Mouse (Mus musculus): ENCODE data around the gene Slc35d2.

Slc35d2 gene

DNA sequence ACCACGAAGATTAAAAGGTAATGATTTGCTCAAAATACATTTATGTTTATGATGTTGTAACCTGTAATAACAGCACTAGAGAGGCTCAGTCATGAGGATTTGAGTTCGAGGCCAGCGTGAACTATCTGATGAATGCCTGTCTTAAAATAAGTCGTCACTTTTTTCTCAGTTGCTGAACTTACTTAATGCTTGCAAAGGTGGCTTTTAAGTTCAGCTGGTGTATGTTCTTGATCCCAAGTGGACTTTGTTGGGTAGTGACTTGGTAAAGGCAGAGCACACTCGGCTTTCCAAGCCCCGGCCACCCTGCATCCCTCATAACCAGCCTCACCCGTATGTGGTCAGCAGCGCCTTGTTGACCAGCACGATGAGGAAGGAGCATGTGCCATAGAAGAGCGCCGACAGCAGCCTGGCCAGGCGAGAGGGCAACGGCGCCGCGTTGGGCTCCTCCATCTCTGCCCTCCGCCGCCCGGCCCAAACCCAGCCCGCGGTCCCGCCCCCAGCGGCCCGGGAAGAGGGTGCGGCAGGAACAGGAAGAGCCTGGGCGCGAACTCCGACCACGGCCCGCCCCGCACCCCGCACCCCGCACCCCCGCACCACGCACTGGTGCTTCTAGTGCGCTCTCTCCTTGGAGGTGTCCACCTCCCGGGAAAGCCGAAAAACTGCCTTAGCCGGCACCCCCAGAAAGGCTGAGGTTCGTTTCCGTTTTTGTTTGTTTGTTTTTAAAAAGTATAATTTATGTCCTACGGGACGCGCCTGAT, at the start of gene Slc35d2:
Gene Slc35d2 (minus strand): TSS at position 511 of the 758 bp plus-strand sequence.
- DNase-seq: peak; percentile 73

DNA sequence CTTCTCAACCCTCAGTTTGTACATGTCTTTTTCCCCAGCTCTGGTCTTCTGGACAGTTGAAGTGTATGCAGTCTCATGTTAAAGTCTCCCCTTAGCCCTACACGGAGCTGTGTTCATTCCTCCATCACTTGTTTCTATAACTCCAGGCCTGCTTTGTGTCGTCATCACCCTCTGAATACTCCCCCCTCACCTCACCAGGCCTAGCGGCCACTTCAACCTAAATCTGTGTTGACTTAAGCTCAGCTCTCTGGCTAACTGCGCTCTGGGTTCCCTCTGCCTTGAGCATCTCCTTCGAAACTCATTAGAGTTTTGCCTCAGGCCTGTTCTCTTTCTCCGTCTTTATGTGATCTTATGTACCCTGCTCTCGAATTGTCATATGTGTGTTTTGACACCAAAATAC, 48.8 kb upstream of the Slc35d2 start:
- DNase-seq: no peak

DNA sequence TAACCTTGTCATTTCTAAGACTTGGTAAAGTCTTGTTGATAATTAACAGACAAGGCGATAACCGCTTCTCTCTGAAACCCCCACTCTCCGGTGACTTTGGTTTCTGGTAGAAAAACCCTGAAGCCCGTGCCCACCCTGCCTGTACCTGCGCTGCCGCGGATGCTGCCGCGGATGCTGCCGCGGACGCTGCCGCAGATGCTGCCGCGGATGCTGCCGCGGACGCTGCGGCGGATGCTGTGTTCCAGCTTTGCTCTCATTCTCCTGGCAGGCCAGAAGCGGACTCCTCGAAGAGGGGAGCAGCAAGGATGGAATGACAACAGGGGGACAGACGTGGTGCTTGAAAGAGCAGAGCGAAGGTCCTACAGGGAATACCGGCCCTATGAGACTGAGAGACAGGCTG, 40.6 kb upstream of the Slc35d2 start:
- no peak for DNase-seq

DNA sequence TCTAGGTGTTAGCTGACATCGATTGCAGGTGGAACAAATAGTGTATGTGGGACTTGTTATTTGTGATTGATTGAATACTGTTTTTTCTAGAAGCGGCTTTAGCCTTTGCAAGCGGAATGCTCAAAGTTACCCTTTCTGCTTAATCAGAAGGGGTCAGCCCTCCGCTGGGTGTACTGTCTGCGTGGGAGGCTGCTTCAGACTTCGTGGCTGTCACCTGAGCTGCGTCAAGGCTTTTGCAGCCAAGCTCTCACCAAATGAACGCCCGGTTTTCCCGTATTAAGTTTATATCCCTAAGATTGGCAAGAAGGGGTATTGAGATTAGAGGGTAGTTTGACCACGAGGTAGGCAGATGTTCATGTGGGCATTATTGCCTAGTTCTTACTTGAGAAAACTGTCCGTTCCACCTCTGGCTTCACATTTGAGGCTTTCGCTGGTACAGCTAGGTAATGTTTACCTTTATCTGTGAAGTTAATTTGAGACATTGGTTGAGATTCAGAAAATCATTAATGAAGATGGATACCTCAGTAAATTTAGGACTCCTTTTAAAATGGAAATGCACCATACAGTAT, 34.1 kb upstream of the Slc35d2 start:
- no peak for DNase-seq

DNA sequence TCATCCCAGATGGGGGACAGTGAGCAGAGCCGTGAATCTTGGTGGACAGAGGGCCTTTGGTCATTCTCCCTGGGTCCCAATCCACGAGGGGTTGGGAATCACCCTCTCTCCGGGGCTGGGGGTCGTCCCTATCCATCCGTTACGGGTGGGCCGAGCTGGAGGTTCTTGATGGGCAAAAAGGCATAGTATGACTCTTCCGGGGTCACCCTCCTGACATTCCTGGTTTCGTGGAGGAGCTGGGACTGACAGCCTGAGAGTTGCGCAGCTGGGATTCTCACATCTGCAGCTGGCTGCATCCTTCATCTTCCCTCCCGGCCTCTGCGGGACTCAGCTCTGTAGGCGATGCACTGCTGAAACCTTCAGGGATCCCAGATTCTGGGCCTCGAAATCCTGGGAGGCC, 33.5 kb upstream of the Slc35d2 start:
- no peak for DNase-seq

DNA sequence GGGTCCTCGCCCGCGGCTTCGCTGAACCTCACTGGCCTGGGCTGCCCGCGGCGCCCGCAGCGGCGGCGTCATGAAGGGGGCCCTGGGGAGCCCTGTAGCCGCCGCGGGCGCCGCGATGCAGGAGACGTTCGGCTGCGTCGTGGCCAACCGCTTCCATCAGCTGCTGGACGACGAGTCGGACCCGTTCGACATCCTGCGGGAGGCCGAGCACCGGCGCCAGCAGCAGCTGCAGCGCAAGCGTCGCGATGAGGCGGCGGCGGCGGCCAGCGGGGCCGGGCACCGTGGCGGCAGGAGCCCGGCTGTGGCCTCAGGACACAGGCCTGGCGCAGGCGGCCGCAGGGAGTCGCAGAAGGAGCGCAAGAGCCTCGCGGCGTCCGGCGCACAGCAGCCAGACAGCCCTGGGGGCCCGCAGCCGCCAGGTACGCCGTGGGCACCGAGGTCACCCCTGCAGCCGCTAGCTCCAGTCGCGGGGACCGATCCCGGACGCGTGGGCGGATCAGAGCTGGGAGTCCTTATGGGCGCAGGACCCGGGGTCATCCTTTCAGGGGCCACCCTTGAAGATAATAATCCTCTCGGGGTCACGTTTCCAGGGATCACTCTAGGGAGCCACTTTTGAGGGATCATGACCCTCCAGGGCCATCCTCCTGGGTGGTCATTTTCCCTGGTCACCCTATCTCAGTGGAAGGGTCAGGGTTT, 32.9 kb upstream of the Slc35d2 start:
- DNase-seq: no peak

DNA sequence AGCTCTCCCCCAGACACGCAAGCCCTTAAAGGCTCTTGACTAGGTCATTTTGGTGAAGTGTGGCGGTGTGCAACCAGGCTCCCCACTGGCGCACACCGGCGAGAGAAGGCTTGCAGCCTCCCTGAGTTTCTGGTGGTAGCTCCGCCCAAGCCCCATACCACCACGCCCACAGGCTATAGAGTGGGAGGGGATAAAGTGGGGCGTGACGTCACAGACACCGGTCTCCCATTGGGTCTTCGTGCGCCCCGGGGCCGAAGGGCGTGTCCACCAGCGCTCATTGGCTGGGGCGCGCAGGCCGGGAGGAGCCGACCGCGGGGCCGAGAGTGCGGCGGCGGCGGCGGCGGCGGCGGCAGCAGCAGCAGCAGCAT, 32.4 kb upstream of the Slc35d2 start, which contains the start of gene Habp4:
Gene Habp4 (plus strand): TSS at position 277 of the 368 bp plus-strand sequence.
- peak; percentile 99 for DNase-seq

DNA sequence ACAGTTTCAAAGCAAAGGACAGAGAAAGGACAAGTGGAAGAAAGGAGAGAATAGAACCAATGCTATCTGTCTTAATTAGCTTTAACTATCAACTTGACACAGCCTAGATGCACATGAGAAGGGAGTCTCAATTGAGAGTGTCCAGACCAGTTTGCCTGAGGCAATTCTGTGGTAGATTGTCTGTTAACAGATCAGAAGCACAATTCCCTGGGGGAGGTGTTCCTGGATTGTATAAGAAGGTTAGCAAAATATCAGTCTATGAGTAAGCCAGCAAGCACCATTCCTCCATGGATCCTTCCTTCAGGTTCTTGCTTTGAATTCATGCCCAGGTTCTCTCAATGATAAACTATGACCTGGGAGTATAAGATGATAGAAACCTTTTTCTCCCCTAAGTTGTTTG, 27.8 kb upstream of the Slc35d2 start:
- DNase-seq: no peak

DNA sequence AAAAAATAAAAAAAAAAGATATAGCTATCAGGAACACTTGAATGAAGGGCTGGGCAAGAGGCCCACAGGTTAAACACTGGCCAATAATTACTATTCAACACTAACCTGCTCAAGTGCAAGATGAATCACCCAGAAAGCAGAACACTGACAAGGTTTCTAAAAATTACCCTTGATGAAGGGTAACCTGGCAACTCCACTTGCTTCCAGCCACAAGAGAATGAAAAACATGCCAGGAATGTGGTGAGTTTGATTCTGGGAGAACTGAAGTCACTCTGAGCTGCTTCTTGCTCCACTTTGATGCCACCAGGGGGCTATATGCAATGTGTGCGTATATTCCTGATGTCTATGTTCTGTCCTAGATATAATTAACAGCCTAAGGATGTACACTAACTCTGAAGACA, 26.0 kb upstream of the Slc35d2 start:
- DNase-seq: no peak

DNA sequence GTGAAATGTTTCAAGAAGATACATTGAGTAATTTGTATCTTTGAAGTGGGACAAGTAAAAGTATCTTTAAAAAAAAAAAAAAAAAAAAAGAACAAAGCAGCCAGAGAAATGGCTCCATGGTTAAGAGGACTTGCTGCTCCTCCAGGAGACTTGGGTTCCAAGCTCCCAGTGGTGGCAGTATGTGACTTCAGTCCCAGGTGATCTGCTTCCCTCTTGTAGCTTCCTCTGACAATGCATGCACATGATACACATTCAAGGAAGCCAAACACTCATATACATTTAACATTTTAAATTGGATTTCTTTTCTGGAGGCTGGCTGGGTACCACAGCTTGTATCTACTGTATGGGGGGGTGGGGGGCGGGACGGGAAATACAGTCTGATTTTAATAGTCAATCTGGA, 25.5 kb upstream of the Slc35d2 start:
- DNase-seq: no peak

DNA sequence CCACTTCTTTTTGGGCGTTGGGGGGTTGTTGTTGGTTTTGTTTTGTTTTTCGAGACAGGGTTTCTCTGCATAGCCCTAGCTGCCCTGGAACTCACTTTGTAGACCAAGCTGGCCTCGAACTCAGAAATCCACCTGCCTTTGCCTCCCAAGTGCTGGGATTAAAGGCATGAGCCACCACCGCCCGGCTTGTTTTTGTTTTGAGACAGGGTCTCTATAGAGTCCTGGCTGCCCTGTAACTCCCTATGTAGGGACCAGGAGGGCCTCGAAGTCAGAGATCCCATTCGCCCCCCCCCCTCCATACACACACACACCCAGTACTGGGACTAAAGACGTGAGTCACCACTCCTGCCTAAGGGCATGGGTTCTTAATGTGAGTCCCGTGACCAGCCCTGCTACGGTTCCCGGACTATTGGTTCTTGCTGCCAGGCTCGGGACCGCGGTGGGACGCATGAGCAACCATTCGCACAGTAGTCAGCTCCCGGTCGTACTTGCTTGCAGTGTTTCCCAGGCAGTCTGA, 24.6 kb upstream of the Slc35d2 start:
- peak; percentile 61 to 70 for DNase-seq

DNA sequence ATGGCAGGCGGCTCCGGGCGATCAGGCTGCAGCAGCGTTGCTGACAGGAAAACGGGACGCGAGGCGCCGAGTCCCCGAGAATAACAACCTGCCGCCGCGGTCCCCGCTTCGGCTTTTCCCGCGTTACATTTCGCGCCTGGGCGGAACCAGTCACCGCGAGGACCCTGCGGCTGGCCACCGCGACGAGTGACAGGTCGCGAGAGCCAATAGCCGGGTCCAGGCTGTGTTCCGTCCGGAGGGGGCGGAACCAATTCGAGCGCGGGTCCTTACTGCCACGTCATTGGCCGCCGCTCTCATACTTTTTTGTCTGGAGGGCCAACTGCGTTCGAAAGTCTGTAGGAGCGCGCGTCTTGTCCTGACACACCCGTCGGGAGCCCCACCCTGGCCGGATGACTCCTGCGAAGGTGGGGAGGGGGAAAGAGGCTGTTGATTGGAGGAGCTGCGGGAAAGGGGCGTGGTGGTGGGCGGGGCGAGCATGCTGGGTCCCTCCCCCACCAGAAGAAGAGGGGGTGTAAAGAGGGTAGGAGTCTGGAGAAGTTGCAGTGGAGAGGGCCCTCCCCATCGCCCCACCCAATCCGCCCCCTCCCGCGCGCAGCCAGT, 24.0 kb upstream of the Slc35d2 start, which contains the start of gene Zfp367:
Gene Zfp367 (minus strand): TSS at position 120 of the 600 bp plus-strand sequence.
- DNase-seq: peak; percentile 97 to 98

DNA sequence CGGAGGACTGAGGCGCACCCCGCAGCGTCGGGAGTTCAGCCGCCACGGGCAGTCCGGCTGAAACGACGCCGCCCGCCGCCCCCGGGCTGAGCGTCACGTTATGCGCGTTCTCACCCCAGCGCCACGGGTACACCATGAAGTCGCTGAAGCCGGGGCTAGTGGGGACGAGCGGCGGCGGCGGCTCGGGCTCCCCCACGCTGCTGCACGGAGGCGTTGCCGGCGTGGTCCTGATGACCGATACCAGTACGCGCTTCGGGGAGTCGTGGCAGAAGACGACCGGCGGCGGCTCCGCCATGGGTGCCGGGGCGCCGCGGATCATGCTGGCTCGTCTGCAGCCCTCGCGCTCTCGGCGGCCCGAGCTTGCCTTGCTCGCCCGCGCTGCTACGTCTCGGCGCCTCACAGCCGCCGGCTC, 23.5 kb upstream of the Slc35d2 start:
- peak in 1 of 2 experiments; percentile 50 for DNase-seq

DNA sequence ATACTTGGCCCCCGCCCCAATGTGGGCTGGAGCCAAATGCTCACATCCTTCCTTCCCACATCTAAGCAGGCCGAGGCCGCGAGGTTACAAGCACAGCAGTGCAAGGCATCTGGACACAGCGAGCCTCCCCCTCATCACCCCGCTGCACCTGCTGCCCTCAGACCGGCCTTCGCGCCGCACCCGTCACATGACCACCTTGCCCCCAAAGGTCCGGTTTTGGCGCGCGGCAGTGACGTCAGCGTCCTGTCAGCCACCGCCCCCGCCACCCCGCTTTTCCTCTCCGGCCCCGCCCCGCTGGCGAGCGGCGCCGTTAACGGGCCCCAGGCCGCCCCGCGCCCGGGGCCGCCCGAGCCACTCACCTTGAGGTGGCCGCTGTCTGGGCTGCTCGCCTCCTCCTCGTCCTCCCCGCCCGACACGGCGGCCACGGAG, 23.1 kb upstream of the Slc35d2 start:
- DNase-seq: peak; percentile 86 to 87

DNA sequence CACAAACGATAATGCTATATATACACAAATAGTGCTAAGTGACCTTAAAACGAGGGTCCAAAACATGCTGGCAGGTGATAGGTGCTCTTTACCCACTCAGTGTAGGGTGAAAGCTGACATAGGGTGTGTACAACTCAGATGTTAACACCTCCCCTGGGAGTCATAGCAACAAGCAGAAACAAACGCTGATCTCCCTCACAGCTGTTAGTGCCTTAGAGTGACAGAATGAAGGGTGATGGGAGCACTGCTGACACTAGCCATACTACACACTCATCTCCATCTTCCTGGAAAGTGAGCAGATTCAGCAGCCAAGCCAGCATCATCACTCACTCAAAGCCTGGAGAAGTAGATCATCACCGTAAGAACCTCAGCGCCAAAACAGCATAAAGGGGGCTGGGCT, 21.0 kb upstream of the Slc35d2 start:
- DNase-seq: no peak

DNA sequence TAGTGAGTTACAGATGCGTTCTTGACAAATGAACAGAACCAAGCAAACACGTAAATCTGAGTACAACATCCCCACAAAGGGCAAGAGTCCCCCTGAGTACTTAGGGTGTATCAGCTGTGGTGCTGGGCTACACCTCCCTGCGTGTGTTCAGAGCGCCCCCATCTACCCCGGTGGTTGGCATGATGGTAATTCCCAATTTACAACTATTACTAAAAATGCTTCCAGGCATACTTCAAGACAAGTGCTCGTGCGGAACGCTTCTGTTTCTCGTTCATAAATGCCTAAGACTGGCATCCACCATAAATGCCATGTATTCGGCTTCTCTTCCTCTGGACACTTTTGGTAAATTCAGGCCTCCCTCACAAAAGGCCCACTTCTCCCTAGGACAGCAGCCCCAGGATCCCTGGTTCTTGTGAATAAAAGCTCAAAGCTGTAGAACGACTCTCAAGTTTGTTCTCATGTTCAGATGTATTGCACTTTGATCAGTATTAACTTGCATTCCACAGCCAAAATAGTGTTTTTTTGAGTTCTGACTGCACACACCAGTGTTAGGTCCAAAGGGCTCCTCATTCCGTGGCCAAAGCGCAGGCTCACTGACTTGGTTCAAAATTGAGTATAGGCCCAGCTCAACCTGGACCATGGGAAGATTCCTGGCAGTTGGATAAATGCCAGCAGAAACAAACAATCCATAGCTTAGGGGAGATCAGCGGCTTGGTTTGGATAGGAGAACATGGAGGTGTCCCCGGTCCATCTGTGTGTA, 628 bp upstream of the Slc35d2 start:
- peak; percentile 61 to 64 for DNase-seq

DNA sequence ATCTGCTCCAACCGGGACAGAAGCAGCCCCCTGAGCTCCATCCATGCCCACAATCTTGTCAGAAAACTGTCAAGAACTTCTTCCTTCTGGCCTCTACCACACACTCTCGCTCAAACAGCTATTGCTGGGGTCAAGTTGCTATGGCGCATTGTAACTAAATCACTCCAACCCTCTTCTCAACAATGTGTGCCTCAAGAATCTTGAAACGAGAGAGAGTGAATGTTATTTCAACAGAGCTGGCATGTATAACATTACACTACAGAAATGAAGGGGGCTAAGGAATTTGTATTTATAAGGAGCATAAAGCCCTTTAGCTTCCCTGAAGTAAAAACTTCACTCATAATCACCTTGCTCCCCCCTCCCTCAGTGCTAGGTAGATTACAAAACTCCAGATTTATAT, 2.9 kb downstream of the Slc35d2 start:
- DNase-seq: no peak

DNA sequence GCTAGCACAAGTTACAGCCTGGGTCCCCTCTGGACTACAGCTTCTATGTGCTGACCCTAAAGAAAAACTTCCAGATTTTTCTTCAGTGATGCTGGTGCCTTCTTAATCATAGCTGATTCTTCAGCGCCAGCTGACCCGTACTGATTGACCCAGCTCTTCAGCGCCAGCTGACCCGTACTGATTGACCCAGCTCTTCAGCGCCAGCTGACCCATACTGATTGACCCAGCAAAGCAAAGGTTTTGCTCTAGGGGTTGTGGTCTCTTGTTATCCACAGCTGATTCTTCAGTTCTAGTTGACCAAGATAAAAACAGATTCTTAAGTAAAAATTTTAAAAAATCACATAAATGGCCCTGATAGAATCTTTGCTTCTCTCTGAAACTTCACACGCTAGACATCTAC, 4.3 kb downstream of the Slc35d2 start:
- no peak for DNase-seq

DNA sequence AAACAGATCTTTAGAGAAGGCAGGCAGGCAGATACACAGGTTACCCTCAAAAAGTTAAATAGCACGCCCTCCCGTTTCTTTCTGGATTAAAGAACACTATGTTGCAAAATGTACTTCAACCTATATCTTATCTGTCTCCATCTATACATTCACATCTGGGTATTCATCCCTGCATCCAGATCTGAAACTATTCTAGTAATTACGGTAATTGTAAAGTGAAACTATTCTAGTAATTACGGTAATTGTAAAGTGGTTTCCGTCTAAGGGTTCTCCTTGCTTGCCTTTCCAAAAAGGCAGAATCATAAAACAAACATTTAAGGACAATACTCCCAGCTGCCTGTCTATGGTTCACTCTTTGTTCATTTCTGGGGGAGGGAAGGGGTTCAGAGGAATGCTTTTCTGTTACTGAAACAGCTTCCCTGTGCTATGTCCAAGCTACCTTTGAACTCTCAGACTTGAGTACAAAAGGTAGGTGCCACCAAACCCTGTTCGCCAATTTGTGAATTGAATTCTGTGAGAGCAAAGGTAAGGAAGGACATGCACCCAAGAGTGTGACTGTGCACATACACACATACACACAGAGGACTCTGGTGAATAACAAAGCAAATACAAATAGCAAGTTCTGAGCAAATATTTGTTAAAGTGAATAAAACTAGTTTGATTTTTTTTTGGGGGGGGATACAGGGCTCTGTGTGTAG, 5.5 kb downstream of the Slc35d2 start:
- DNase-seq: no peak

DNA sequence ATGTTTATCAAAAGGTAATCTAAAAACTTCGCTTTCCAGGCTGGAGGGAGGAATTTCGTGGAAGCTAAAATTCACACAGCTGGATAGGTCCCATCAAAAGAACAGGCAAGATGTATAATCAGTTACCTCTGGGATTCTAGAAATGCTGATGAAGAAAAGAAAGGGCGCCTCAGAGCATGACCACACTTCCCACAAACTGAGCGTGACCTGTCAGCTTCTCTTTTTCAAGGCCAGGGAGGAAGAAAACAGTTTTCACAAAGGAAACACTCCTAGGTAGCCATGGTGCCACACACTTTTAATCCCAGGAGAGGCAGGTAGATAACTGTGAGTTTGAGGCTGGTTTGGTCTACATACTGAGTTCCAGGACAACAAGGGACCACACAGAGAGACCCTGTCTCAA, 8.4 kb downstream of the Slc35d2 start:
- DNase-seq: no peak

DNA sequence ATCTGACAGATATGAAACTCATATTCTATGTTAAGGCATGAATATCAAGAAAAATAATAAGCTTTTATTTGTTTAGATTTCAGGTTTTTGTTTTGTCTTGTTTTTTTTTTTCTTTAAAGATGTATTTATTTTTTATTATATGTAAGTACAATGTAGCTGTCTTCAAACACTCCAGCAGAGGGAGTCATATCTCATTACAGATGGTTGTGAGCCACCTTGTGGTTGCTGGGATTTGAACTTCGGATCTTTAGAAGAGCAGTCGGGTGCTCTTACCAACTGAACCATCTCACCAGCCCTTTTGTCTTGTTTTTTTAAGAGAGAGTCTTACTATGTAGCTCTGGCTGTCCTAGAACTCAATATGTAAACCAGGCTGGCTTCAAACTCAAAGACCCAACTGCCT, 11.7 kb downstream of the Slc35d2 start:
- peak in 1 of 2 experiments; percentile 34 for DNase-seq

DNA sequence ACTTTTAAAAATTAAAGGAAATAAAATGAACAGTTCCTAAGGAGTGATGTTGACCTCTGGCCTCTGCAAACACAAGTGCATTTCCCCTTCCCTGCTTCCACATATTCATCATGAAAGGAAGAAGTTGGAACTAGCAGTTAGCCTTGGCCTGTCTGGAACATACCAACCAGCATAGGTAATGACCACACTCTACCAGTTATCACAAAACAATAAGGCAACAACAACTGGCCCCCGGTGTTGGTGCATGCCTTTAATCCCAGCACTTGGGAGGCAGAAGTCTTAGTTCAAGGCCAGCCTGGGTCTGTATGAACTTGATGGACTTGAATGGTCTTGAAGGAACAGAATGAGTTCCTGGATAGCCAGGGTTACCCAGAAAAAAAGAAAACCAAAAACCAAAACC, 18.7 kb downstream of the Slc35d2 start:
- DNase-seq: no peak

Data from B cell, adult 2 months (primary cell).